Mouse (Mus musculus) brain, adult 10 weeks (tissue): ENCODE results near the gene Vmn2r86. TPM values are rescaled to one million over a fixed set of nuclear protein-coding genes. Genes with fewer than 3 reads are reported as not detected.

Experiments used
- polyA plus RNA-seq: library from polyadenylated mRNA; stranded (reverse); fragments of 350-450 nt; fragmentation: Illumina TruSeq; extraction: RNeasy Lipid Tissue Mini Kit (QIAGEN cat#74804); gene quantifications from one replicate; pipeline ENCODE4 v1.2.3, GENCODE M21; 2015; ENCODE audit warnings: low read depth, low replicate concordance

Gene Vmn2r86
- polyA plus RNA-seq, result 0.10 TPM

GRCm38 (mm10) chr10:130455950-130456349, at the start of gene Vmn2r86:
Gene Vmn2r86 (minus strand): TSS chr10:130456050.

GRCm38 (mm10) chr10:130497296-130497695, 41.4 kb upstream of the Vmn2r86 start, which contains the start of gene Vmn2r87:
Gene Vmn2r87 (minus strand): TSS chr10:130497396.

GRCm38 (mm10) chr10:130429603-130430002, 26.2 kb downstream of the Vmn2r86 start, which contains the start of gene Vmn2r85:
Gene Vmn2r85 (minus strand): TSS chr10:130429703.

GRCm38 (mm10) chr10:130394232-130394631, 61.6 kb downstream of the Vmn2r86 start, which contains the start of gene Vmn2r84:
Gene Vmn2r84 (minus strand): TSS chr10:130394332.

Other genes with a start within 250 kb of the Vmn2r86 start
- gene Olfr827, start 241.6 kb downstream of the Vmn2r86 start, polyA plus RNA-seq, result not detected
- 0.51 TPM for gene Neurod4, start 175.8 kb downstream of the Vmn2r86 start, polyA plus RNA-seq
- not detected for gene Tespa1, start 133.2 kb downstream of the Vmn2r86 start, polyA plus RNA-seq
- gene Vmn2r84, start 61.7 kb downstream of the Vmn2r86 start, polyA plus RNA-seq, result 0.31 TPM
- gene Vmn2r85, start 26.3 kb downstream of the Vmn2r86 start, polyA plus RNA-seq, result 0.39 TPM
- gene Vmn2r87, start 41.3 kb upstream of the Vmn2r86 start, polyA plus RNA-seq, result 1.1 TPM